Mouse (Mus musculus) kidney, adult 2 months (tissue): ENCODE data around the gene Iqschfp.

Source experiments
- CTCF ChIP-seq: fragments of 200-500 bp; conservative IDR thresholded peaks from 2 replicates; pipeline ENCODE4 v1.5.1; 2011; ENCODE audit warnings: low read depth, mild to moderate bottlenecking, control low read depth, low read length, moderate library complexity, mixed read lengths; ENCODE audit not compliant: insufficient read depth, insufficient read length
- POLR2A ChIP-seq: fragments of 200-500 bp; IDR thresholded peaks from one replicate; pipeline ENCODE4 v1.6.1; 2011; ENCODE audit warnings: low read depth, low read length, control low read depth

DNA sequence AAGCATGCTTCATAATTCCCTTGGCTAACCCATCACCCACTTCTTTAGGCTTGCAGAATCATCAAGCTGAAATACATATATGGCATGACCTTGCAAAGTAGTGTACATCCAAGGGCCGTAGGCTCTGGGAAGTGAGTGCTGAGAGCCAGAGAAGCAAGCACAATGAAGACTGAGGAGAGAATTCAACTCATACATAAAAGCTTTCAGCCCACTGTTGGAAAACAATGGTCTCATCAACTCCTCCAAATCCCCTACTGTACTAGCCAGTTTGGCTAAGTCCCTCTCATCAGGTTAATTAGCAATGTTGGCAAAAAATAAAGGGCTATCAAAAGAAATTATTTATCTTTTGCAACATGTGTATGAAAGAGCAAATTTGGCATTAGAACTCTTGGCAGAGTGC, 22.6 kb upstream of the Iqschfp start:
- TF ChIP-seq POLR2A (no peak), CTCF (no peak)
